Mouse (Mus musculus) CH12.LX (cell line): Measurements from ENCODE around the gene Tgds. TPM values are rescaled to one million over a fixed set of nuclear protein-coding genes. Genes with fewer than 3 reads are reported as not detected.

Source experiments
- DNase-seq: peaks from one replicate; pipeline ENCODE4 v3.0.0-alpha.2; 2013; ENCODE audit errors: extremely low read depth
- H3K27ac ChIP-seq: 2 replicates; pipeline ENCODE4 v1.5.1; 2012; ENCODE audit warnings: low read depth, mild to moderate bottlenecking, control low read depth, moderate library complexity; ENCODE audit not compliant: insufficient read depth
- H3K27me3 ChIP-seq: replicated peaks from 2 replicates; pipeline ENCODE3; 2012; ENCODE audit warnings: inconsistent platforms
- H3K36me3 ChIP-seq, 2 experiments: replicated peaks in 1 of 2; 2 replicates each; pipeline versions ENCODE3 to v1.6.1; 2012; ENCODE audit warnings: inconsistent platforms in 1 of 2, low read length in 1 of 2, mild to moderate bottlenecking in 1 of 2, mixed read lengths in 1 of 2, moderate library complexity in 1 of 2; ENCODE audit not compliant: control insufficient read depth in 1 of 2, insufficient read depth in 1 of 2
- H3K4me1 ChIP-seq, 2 experiments: 2 replicates each; pipeline ENCODE4 v1.6.1; 2012; ENCODE audit warnings: inconsistent platforms in 1 of 2, moderate library complexity in 1 of 2; ENCODE audit not compliant: insufficient read depth in 2 of 2, control insufficient read depth in 1 of 2
- H3K4me2 ChIP-seq: 2 replicates; pipeline ENCODE4 v1.6.1; 2012; ENCODE audit warnings: low read depth, mild to moderate bottlenecking, control low read depth; ENCODE audit not compliant: poor library complexity, insufficient read depth, severe bottlenecking
- H3K4me3 ChIP-seq, 3 experiments: fragments of 150-350 bp in 1 of 3; sonication (generic) in 1 of 3; replicated peaks in 1 of 3; 2 replicates each; pipeline versions ENCODE3 to v1.5.1; 2011 to 2012; ENCODE audit warnings: low read depth in 2 of 3, low read length in 2 of 3, mild to moderate bottlenecking in 2 of 3, moderate library complexity in 2 of 3, control low read depth in 1 of 3, improper control_type of control experiment in 1 of 3, inconsistent platforms in 1 of 3, mixed read lengths in 1 of 3; ENCODE audit not compliant: poor library complexity in 1 of 3
- H3K79me2 ChIP-seq: replicated peaks from 2 replicates; pipeline ENCODE4 v1.6.1; 2012; ENCODE audit warnings: mild to moderate bottlenecking, moderate library complexity; ENCODE audit not compliant: control insufficient read depth, poor library complexity, insufficient read depth, severe bottlenecking; ENCODE audit errors: extremely low read depth
- H3K9ac ChIP-seq: 2 replicates; pipeline ENCODE4 v1.6.1; 2012; ENCODE audit warnings: low read depth, mild to moderate bottlenecking, control low read depth, moderate library complexity; ENCODE audit not compliant: insufficient read depth
- H3K9me3 ChIP-seq: replicated peaks from 2 replicates; pipeline ENCODE3; 2012; ENCODE audit warnings: low read length, inconsistent platforms, mixed read lengths
- CHD1 ChIP-seq: IDR thresholded peaks from 2 replicates; pipeline ENCODE4 v1.6.1; 2012; ENCODE audit warnings: low read depth, low read length, improper control_type of control experiment, inconsistent platforms
- CHD2 ChIP-seq: IDR thresholded peaks from 2 replicates; pipeline ENCODE4 v1.6.1; 2011; ENCODE audit warnings: low read length, improper control_type of control experiment
- CTCF ChIP-seq, 2 experiments: IDR thresholded peaks in 1 of 2; conservative IDR thresholded peaks in 1 of 2; 2 replicates each; pipeline ENCODE4 v1.5.1; 2011 to 2012; ENCODE audit warnings: low read depth in 2 of 2, low read length in 2 of 2, improper control_type of control experiment in 1 of 2, inconsistent platforms in 1 of 2, mild to moderate bottlenecking in 1 of 2, moderate library complexity in 1 of 2
- E2F4 ChIP-seq: IDR thresholded peaks from 2 replicates; pipeline ENCODE4 v1.6.1; 2011; ENCODE audit warnings: low read depth, low read length, improper control_type of control experiment; ENCODE audit not compliant: insufficient replicate concordance
- ELF1 ChIP-seq: IDR thresholded peaks from 2 replicates; pipeline ENCODE4 v1.6.1; 2014; ENCODE audit warnings: low read depth, mild to moderate bottlenecking, inconsistent platforms, low read length, improper control_type of control experiment
- ETS1 ChIP-seq: conservative IDR thresholded peaks from 2 replicates; pipeline ENCODE4 v1.6.1; 2012; ENCODE audit warnings: low read depth, mild to moderate bottlenecking, inconsistent platforms, low read length, improper control_type of control experiment, moderate library complexity
- GABPA ChIP-seq: IDR thresholded peaks from 2 replicates; pipeline ENCODE4 v1.6.1; 2012; ENCODE audit warnings: low read depth, low read length, improper control_type of control experiment, inconsistent platforms; ENCODE audit not compliant: insufficient replicate concordance
- HCFC1 ChIP-seq: IDR thresholded peaks from 2 replicates; pipeline ENCODE4 v1.6.1; 2012; ENCODE audit warnings: low read depth, mild to moderate bottlenecking, inconsistent platforms, low read length, improper control_type of control experiment
- JUN ChIP-seq: IDR thresholded peaks from 2 replicates; pipeline ENCODE4 v1.6.1; 2011; ENCODE audit warnings: low read depth, mild to moderate bottlenecking, low read length, improper control_type of control experiment, moderate library complexity; ENCODE audit not compliant: insufficient read depth
- MAX ChIP-seq: IDR thresholded peaks from 2 replicates; pipeline ENCODE4 v1.6.1; 2011; ENCODE audit warnings: low read length, improper control_type of control experiment
- MXI1 ChIP-seq: IDR thresholded peaks from 2 replicates; pipeline ENCODE4 v1.6.1; 2011; ENCODE audit warnings: mild to moderate bottlenecking, low read depth, low read length, improper control_type of control experiment
- NELFE ChIP-seq: IDR thresholded peaks from 2 replicates; pipeline ENCODE4 v1.6.1; 2011; ENCODE audit warnings: low read depth, low read length, improper control_type of control experiment
- POLR2AphosphoS2 ChIP-seq: IDR thresholded peaks from 2 replicates; pipeline ENCODE4 v1.6.1; 2011; ENCODE audit warnings: low read depth, low read length, improper control_type of control experiment
- RAD21 ChIP-seq: IDR thresholded peaks from 2 replicates; pipeline ENCODE4 v1.6.1; 2011; ENCODE audit warnings: low read depth, mild to moderate bottlenecking, low read length, improper control_type of control experiment, moderate library complexity
- USF2 ChIP-seq: conservative IDR thresholded peaks from 2 replicates; pipeline ENCODE4 v1.6.1; 2011; ENCODE audit warnings: low read depth, low read length, improper control_type of control experiment
- ZC3H11A ChIP-seq: IDR thresholded peaks from 2 replicates; pipeline ENCODE4 v1.6.1; 2012; ENCODE audit warnings: low read depth, mild to moderate bottlenecking, inconsistent platforms, low read length, improper control_type of control experiment
- ZMIZ1 ChIP-seq: IDR thresholded peaks from 2 replicates; pipeline ENCODE4 v1.6.1; 2012; ENCODE audit warnings: low read depth, mild to moderate bottlenecking, inconsistent platforms, low read length, improper control_type of control experiment
- ZNF384 ChIP-seq: IDR thresholded peaks from 2 replicates; pipeline ENCODE4 v1.6.1; 2012; ENCODE audit warnings: low read depth, low read length, improper control_type of control experiment, inconsistent platforms
- dilution Hi-C: fragments of 300-500 bp; cut with MboI; formaldehyde crosslinking; loops from 2 replicates; pipeline ENCODE4 v1.14.3; 2020; ENCODE audit warnings: low sequenced_read_pairs; ENCODE audit not compliant: extremely low pct_unique_long_range_greater_than_20kb, extremely low pct_ligation_motif_present
- in situ Hi-C: fragments of 300-500 bp; cut with MboI; formaldehyde crosslinking; loops from 3 replicates; pipeline ENCODE4 v1.14.3; 2019; ENCODE audit warnings: low sequenced_read_pairs, low pct_ligation_motif_present, low pct_unique_long_range_greater_than_20kb, mixed read lengths
- polyA plus RNA-seq: library from polyadenylated mRNA; unstranded; fragments of >175 nt; gene quantifications from 2 replicates; pipeline ENCODE4 v1.2.1, GENCODE M21; 2012; ENCODE audit warnings: low read depth; ENCODE audit not compliant: insufficient read length
- total RNA-seq, 2 experiments: library from RNA; depleted of rRNA; stranded (reverse); fragments of 300-350 nt in 1 of 2; fragments of >200 nt in 1 of 2; gene quantifications; 2 replicates each; pipeline ENCODE4 v1.2.3; 2012 to 2014

Gene Tgds
- total and polyA plus RNA-seq, 3 experiments = 18.6 to 29.4 (median 19.5) TPM

GRCm38 (mm10) chr14:118179701-118180100, 47.1 kb upstream of the Tgds start:
- no peak overlapping the region for H3K9ac ChIP-seq
- no peak overlapping the region for H3K4me3 ChIP-seq

GRCm38 (mm10) chr14:118179251-118179650, 46.7 kb upstream of the Tgds start:
- in situ Hi-C loops (loop anchor here (10.0 kb wide), 1 partner anchor 406 kb away; no protein-coding TSS in a partner anchor), dilution Hi-C loops (no loop called here)
- Histone ChIP-seq H3K27me3 (no peaks in the 10 kb centered on the region), H3K4me1 (no peaks in the 10 kb centered on the region), H3K4me2 (no peak overlapping the region), H3K79me2 (no peaks in the 10 kb centered on the region), H3K27ac (no peak overlapping the region), H3K9me3 (no peaks in the 10 kb centered on the region), H3K4me3 (no peak overlapping the region), H3K36me3 (no peaks in the 10 kb centered on the region), H3K9ac (no peak overlapping the region)
- TF ChIP-seq ZMIZ1 (no peak), E2F4 (no peak), CTCF (conservative IDR thresholded peaks at IDR 0.05 in 1 of 2, IDR thresholded peaks at IDR 0.05 in 1 of 2; ENCODE audit: low read depth in 2 of 2, low read length in 2 of 2) (no peak), JUN (no peak), CHD1 (no peak), ETS1 (no peak), CHD2 (no peak), ELF1 (no peak), POLR2AphosphoS2 (no peak), HCFC1 (no peak), ZC3H11A (no peak), NELFE (no peak), RAD21 (no peak), MAX (no peak), USF2 (no peak)
- DNase-seq = no peak

More at GRCm38 (mm10) chr14:118179701-118180100, 47.1 kb upstream of the Tgds start:
- no peak for DNase-seq
- TF ChIP-seq MAX (no peak), MXI1 (no peak), GABPA (no peak), ZNF384 (no peak)
- Histone ChIP-seq H3K36me3 (no peaks in the 10 kb centered on the region), H3K4me2 (no peak overlapping the region), H3K79me2 (no peaks in the 10 kb centered on the region), H3K27me3 (no peaks in the 10 kb centered on the region), H3K27ac (no peak overlapping the region), H3K4me1 (no peaks in the 10 kb centered on the region), H3K9me3 (no peaks in the 10 kb centered on the region)
- in situ Hi-C loops (loop anchor here (10.0 kb wide), 1 partner anchor 405 kb away; no protein-coding TSS in a partner anchor), dilution Hi-C loops (no loop called here)
